Mouse (Mus musculus) liver, postnatal 0 days (tissue): Measurements from ENCODE around the gene Cyb5r3.

ENCODE experiments used
- CTCF ChIP-seq: sonication (generic); IDR thresholded peaks from 2 replicates; pipeline ENCODE4 v1.5.1; 2016; ENCODE audit warnings: antibody characterized with exemption, low read depth
- EP300 ChIP-seq: IDR thresholded peaks from 2 replicates; pipeline ENCODE4 v1.6.1; 2016; ENCODE audit warnings: antibody characterized with exemption, low read depth, mild to moderate bottlenecking

DNA sequence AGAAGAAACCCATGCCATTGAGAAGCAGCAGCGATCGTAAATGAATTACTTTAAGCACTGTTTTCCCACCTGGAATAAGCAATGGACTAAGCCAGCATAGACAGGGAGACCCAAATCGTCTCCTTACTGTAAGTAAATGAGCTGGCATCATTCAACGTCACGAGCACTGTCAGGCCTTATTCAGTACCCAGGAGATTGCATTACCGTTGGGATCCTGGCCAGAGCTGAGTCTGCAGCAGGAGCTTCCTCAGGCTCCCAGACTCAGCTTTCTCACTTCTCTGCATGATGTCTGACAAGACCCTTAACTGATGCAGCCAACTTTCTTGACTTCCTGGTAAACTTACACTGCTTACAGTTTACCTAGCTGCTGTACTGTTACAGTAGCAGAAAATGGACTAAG is 37.7 kb downstream of the Cyb5r3 start:
- TF ChIP-seq CTCF (no peak), EP300 (no peak)
